21 mouse cellular contexts compared by ENCODE assay signal in the genomic region with DNA sequence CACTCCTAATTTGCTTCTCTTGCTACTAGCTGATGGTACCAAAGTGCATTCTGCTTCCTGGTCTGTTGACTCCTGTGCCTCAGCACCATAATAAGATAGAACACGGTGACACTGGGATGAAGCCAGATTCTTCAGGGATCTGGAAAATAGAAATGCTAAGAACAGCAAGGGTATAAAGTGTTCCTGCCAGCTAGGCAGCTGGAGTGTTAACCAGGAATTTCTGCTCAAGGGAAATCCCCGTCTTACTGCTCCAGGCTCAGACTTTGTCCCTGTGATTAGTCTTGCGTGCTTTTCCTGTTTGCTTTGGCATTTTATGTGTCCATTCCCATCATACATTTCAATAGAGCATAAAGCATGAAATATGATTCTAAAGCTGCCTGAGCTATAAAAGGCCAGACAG. TPM values are rescaled to one million over a fixed set of nuclear protein-coding genes. Genes with fewer than 3 reads are reported as not detected.
DNase-seq lines count a peak whose midpoint lies in the region; ATAC-seq and TF ChIP-seq lines count a peak whose summit lies in the region.
"Had no signal": no experiment of that assay in that cellular context is flagged by ENCODE, and none has a peak within 500 bp of the region (broad histone marks: within the 10 kb centered on the region; RNA-seq: fewer than 3 reads in every experiment).

No protein-coding gene starts in this region.

- no peak overlapping the region for H3K4me2 ChIP-seq in liver, postnatal 0 days (ENCODE audit: low read depth, low read length)
- H3K4me2 ChIP-seq: embryonic facial prominence, embryonic 15.5 days; forebrain, embryonic 12.5 days; heart, embryonic 12.5 days; liver, embryonic 13.5 days; neural tube, embryonic 13.5 days had no signal

- TF ChIP-seq POLR2A in liver, adult 2 months (IDR thresholded peaks at IDR 0.05; ENCODE audit: extremely low read depth, insufficient read depth, low read length): no peak
- TF ChIP-seq POLR2A in small intestine, adult 2 months (IDR thresholded peaks at IDR 0.05; ENCODE audit: low read depth, low read length): no peak

- no peak overlapping the region for H3K27ac ChIP-seq in liver, adult 2 months (replicated peaks; ENCODE audit: insufficient read depth, low read depth, low read length)
- no peak overlapping the region for H3K27ac ChIP-seq in liver, postnatal 0 days (ENCODE audit: low read depth)
- H3K27ac ChIP-seq in small intestine, adult 2 months (ENCODE audit: insufficient read depth, low read depth, low read length): peak overlapping the region; percentile 45
- H3K27ac ChIP-seq: embryonic facial prominence, embryonic 15.5 days; forebrain, embryonic 12.5 days; liver, embryonic 13.5 days; neural tube, embryonic 13.5 days had no signal

- no peaks in the 10 kb centered on the region for H3K9me3 ChIP-seq in liver, postnatal 0 days (ENCODE audit: low read length)
- H3K9me3 ChIP-seq: embryonic facial prominence, embryonic 15.5 days; forebrain, embryonic 12.5 days; liver, embryonic 13.5 days; megakaryocyte, embryonic 14.5 days; neural tube, embryonic 13.5 days had no signal

- no peaks in the 10 kb centered on the region for H3K4me1 ChIP-seq in liver, adult 2 months (ENCODE audit: control insufficient read depth, insufficient read depth, low read length)
- no peaks in the 10 kb centered on the region for H3K4me1 ChIP-seq in liver, postnatal 0 days (ENCODE audit: insufficient read depth)
- peaks cover 9% of the 10 kb centered on the region; the same call in 1 of the 2 replicates for H3K4me1 ChIP-seq in small intestine, adult 2 months (ENCODE audit: control insufficient read depth, insufficient read depth, insufficient read length, low read length)
- H3K4me1 ChIP-seq: embryonic facial prominence, embryonic 15.5 days; forebrain, embryonic 12.5 days; heart, embryonic 12.5 days; liver, embryonic 13.5 days; megakaryocyte, embryonic 14.5 days; neural tube, embryonic 13.5 days had no signal

- ATAC-seq in liver, postnatal 0 days: no peak
- ATAC-seq: lung, postnatal 0 days had no signal

- TF ChIP-seq EP300 in liver, postnatal 0 days (IDR thresholded peaks at IDR 0.05; ENCODE audit: low read depth): no peak

- peak; percentile 48 for DNase-seq in gastrocnemius, adult 18-20 months (ENCODE audit: low spot score)
- no peak for DNase-seq in gastrocnemius, postnatal 25 days
- peak; percentile 34 for DNase-seq in liver, adult 2 months (ENCODE audit: extremely low read depth, low read depth, low spot score)
- no peak for DNase-seq in liver, postnatal 0 days
- DNase-seq in kidney, adult 8-10 months: peak; percentile 85 to 86
- DNase-seq in ovary, postnatal 14 days (ENCODE audit: low spot score): no peak
- no peak for DNase-seq in heart, adult 9 months (ENCODE audit: low spot score in 2 of 2)
- DNase-seq: adrenal gland, adult 8-10 months; B cell, adult 2 months; cerebellum, adult 8-10 months; gastrocnemius, postnatal 10 days; heart, postnatal 4 days; liver, embryonic 13.5 days had no signal

- TF ChIP-seq CTCF in liver, adult 2 months (IDR thresholded peaks at IDR 0.05; ENCODE audit: low read depth, low read length): no peak
- no peak for TF ChIP-seq CTCF in liver, postnatal 0 days (IDR thresholded peaks at IDR 0.05; ENCODE audit: low read depth)
- TF ChIP-seq CTCF in small intestine, adult 2 months (IDR thresholded peaks at IDR 0.05; ENCODE audit: extremely low read depth, insufficient read length, insufficient replicate concordance, low read depth, low read length): no peak

- no peaks in the 10 kb centered on the region for H3K79me2 ChIP-seq in liver, adult 2 months (ENCODE audit: control insufficient read depth, insufficient read depth, low read length)

- H3K4me3 ChIP-seq in liver, adult 2 months (ENCODE audit: insufficient read depth, low read depth, low read length): no peak overlapping the region
- H3K4me3 ChIP-seq in liver, postnatal 0 days (ENCODE audit: low read depth, low read length): no peak overlapping the region
- H3K4me3 ChIP-seq in small intestine, adult 2 months (ENCODE audit: low read depth, low read length): no peak overlapping the region
- H3K4me3 ChIP-seq: embryonic facial prominence, embryonic 15.5 days; forebrain, embryonic 12.5 days; heart, embryonic 12.5 days; liver, embryonic 13.5 days; megakaryocyte, embryonic 14.5 days; neural tube, embryonic 13.5 days had no signal

- H3K27me3 ChIP-seq in liver, adult 2 months (ENCODE audit: control insufficient read depth, insufficient read depth, low read length): no peaks in the 10 kb centered on the region
- no peaks in the 10 kb centered on the region for H3K27me3 ChIP-seq in liver, postnatal 0 days (ENCODE audit: insufficient read depth, low read length)
- H3K27me3 ChIP-seq in small intestine, adult 2 months (ENCODE audit: control insufficient read depth, insufficient read depth, low read length): no peaks in the 10 kb centered on the region
- H3K27me3 ChIP-seq: embryonic facial prominence, embryonic 15.5 days; forebrain, embryonic 12.5 days; heart, embryonic 12.5 days; liver, embryonic 13.5 days; neural tube, embryonic 13.5 days had no signal

- WGBS in liver, adult 2 months: 28% methylated on average over 3 of the region's 3 CpGs
- WGBS in liver, postnatal 0 days (ENCODE audit: insufficient replicate concordance): 59% methylated on average over 3 of the region's 3 CpGs
- WGBS in small intestine, adult 2 months: 21% methylated on average over 3 of the region's 3 CpGs

- H3K9ac ChIP-seq in liver, adult 2 months (ENCODE audit: low read depth, low read length): no peak overlapping the region
- H3K9ac ChIP-seq in liver, postnatal 0 days (replicated peaks): no peak overlapping the region
- H3K9ac ChIP-seq: embryonic facial prominence, embryonic 15.5 days; forebrain, embryonic 12.5 days; heart, embryonic 12.5 days; liver, embryonic 13.5 days; neural tube, embryonic 13.5 days had no signal

- H3K36me3 ChIP-seq in liver, adult 2 months (ENCODE audit: control insufficient read depth, insufficient read depth, low read length): no peaks in the 10 kb centered on the region
- H3K36me3 ChIP-seq in liver, postnatal 0 days (replicated peaks; ENCODE audit: insufficient read depth, low read length): no peaks in the 10 kb centered on the region
- H3K36me3 ChIP-seq in small intestine, adult 2 months (ENCODE audit: control insufficient read depth, insufficient read depth, low read length): no peaks in the 10 kb centered on the region
- H3K36me3 ChIP-seq: embryonic facial prominence, embryonic 15.5 days; forebrain, embryonic 12.5 days; heart, embryonic 12.5 days; liver, embryonic 13.5 days; neural tube, embryonic 13.5 days had no signal

RNA-seq across cellular contexts. Expression of a gene that starts 3.9 kb away (rescaled TPM):
- under 1 TPM; 0.48 to 0.71 TPM for total RNA-seq in gastrocnemius, adult 18-20 months (2021)
- total RNA-seq in gastrocnemius, postnatal 25 days (2021): under 1 TPM; 0.24 to 0.38 TPM
- total RNA-seq in liver, adult 2 months (2014; rRNA removed): 0.18 and 0.20 TPM in 2 replicates
- polyA plus RNA-seq in liver, adult 2 months (2012; rRNA removed): not detected in 2 replicates
- polyA plus RNA-seq in liver, postnatal 0 days (2015; fragmentation: Nextera tagmentation; extraction: Ambion mirVana): not detected in 2 replicates
- polyA plus RNA-seq in small intestine, adult 2 months (2012; rRNA removed): 2.4 and 2.8 TPM in 2 replicates
- polyA plus RNA-seq: heart, embryonic 12.5 days; liver, embryonic 13.5 days; spleen, adult 2 months had no signal

Comparison
In these comparisons a context has a peak if more than half of its experiments do, and no peak if none do; other contexts are left out.
1. DNase-seq: peak in gastrocnemius, adult 18-20 months (single experiment), liver, adult 2 months (single experiment) and kidney, adult 8-10 months (2 of 2); none in gastrocnemius, postnatal 25 days (single experiment), liver, postnatal 0 days (single experiment), ovary, postnatal 14 days (single experiment) and heart, adult 9 months (0 of 2).